Mouse (Mus musculus): ENCODE data around the gene Kdm6b.

- TF ChIP-seq POLR2A (IDR thresholded peaks at IDR 0.05; ENCODE audit: insufficient read depth, low read length): no peak
- no peak for TF ChIP-seq CTCF (IDR thresholded peaks at IDR 0.05; ENCODE audit: low read depth, low read length)
- no peak for TF ChIP-seq EP300 (IDR thresholded peaks at IDR 0.05; ENCODE audit: insufficient read depth, low read depth, low read length)
These were observed 46.4 kb upstream of the Kdm6b start for GRCm38 (mm10) chr11:69459883-69460282.

Measured in ES-Bruce4 (cell line).